Mouse (Mus musculus) adrenal gland (tissue): ENCODE data around the gene Zswim4.

ENCODE experiments used
- intact Hi-C: fragments of 180-260 bp; cut with DNase I; formaldehyde crosslinking; loops from one replicate; pipeline ENCODE4 v1.15.1; 2025

The Zswim4 gene

DNA sequence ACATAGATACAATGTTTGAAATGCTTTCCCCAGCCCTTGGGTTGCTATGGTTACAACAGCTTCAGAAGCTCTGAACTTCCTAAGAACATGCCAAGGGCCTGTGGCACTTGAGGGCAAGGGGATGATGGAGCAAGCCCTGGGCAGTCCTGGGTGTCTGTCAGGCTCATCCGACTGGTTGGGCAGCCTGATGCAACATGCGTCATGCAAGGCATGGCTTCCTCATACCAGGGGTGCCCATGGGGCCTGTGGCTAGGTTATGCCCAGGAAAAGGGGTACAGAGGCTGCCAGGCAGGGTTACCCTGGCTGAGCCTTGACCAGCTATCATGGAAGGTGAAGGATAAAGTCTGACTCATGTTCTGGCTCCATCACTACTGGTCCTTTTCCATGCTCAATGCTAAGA, 3.8 kb downstream of the Zswim4 start:
- intact Hi-C loops: no loop called here

DNA sequence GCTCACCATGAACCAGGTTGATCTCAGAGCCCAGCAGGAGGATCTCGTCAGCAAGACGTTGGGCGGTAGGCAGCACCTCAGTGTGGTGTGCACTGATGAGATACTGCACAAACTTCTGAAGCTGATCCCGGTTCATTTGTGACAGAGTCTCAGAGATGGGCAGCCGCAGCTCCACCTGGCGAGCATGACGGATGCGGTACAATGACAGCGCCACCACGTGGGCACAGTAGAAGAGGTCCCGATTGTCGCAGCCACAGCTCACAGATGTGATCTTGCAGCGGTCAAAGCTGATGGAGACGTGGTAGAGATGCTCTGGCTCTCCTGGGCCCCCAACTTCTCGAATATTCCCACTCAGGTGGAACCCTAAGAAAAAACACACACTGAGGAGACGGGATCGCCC, 6.1 kb downstream of the Zswim4 start:
- intact Hi-C loops: no loop called here

DNA sequence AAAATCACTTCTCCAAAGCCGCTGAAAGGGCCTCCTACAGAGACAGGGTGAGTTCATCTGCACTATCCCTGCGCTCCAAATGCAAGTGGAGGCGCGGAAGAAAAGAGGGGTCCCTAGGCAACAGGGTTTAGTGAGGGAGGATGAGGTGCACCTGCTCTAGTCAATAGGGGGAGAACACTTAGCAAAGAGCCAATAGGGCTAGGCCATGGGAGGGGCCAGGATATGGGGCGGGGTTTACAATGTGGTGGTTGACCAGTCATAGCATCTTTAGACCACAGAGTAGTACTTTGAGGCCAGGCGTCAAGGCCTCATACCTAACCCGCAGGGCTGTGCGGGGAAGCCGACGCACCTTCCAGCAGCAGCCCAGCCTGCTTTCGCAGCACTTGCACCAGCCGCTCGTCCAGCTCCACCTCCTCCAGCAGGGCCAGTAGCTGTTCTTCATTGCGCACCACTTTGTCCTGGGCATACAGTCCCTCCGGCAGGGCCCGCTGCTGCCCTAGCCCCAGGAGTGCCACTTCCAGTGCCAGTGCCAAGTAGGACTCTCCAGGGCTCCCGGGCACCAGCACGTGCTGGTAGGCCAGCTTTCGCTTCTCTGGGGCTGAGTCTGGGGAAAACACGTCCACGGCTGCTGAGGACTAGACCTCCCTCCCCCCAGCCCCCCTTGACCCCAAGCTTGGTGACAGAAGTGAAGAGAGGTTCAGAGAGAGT, 13.4 kb downstream of the Zswim4 start:
- intact Hi-C loops: no loop called here

DNA sequence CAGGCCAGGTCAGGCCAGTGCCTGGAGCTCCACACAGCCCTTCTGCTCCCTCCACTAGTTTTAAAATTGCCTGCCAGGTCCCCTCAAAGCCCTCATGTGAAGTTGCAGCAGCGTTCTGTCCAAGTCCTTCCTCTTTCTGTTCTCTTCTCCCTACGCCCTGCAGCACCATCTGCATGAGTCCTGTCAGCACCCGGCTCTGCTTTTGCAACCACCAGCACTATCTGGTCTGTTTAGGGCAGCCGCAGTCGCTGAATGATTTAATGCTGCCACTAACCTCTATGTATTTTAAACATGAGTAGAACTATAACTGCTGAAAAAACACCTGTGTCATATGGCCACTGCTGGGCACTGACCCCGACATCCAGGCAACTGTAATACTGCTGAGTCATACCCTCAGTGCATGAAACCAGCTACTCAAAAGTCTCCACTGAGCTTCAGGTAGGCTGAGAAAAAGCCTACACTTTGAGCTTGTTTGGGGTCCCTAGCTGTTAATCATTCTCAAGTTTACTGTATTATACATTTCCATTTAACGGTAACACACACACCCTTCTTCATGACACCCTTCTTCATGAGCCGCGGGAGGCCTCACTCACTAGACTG, 14.2 kb downstream of the Zswim4 start:
- intact Hi-C loops: no loop called here

DNA sequence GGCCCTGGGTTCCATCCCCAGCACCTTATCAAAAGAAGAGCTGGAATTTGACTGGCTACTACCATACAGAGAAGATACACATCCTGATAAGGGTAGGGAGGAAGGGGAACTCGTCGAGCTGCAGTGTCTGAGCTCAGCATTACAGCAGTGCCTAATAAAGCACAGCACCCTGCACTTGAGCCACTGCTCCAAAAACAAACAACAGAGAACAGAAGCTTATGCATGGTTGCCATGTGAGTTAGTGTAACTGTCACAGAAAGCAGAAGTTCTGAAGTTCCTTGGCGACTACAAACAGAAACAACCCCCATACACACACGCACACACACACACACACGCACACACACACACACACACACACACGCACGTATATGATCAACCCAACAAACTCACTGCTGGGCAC, 16.8 kb downstream of the Zswim4 start:
- intact Hi-C loops: no loop called here

DNA sequence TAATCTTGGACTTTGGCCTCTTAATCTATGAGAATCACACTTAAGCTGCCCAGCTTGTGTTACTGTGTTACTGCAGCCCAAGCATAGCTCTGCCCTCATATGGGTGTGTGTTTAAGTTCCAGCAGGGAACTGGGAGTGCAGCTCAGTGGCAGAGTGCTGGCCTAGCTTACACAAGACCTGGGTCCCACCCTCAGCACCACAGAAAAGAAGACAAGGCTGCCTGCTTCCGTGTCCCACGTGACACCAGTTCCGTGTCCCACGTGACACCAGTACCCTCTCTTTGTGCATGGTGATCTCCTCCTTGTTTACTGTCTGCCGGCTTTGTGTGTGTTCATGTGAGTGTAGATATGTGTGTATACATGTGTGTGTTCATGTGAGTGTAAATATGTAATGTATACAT, 18.7 kb downstream of the Zswim4 start:
- intact Hi-C loops: no loop called here

DNA sequence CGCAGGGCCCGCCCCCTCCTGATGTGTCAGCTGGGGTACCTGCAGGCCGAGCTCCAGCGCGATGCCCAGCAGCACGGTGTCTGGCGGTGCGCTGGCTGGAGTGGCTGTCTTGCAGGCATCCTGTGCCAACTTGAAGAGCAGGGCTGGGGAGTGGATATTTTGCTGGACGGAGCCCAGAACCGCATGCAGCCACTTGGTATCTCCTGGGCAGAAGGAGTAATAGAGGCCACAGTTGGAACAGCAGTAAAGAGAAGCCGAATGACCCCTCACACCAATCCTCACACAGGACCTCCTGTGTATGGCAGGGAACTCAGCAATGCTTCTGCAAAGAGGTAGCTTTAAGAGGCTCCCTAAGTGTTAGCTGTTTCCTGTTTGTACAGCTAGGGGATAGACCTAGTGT, 19.6 kb downstream of the Zswim4 start:
- intact Hi-C loops: no loop called here

DNA sequence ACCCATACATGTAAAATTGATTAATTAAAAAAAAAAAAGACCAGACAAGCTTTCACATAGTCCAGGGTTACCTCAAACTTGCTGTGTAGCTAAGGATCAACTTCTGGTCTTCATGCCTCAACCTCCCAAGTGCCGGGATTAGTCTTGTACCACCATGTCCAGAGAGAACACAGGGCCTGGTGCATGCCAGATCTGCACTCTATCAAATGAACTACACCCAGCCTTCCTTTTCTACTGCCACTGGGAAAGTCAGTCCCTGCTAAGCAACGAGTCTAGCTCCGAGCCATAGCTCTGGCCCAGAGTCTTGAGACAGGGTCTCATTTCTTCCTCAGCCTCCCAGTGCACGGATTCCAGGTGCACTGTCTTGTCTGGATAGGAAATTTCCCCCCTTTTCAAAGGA, 23.6 kb downstream of the Zswim4 start:
- intact Hi-C loops: no loop called here

DNA sequence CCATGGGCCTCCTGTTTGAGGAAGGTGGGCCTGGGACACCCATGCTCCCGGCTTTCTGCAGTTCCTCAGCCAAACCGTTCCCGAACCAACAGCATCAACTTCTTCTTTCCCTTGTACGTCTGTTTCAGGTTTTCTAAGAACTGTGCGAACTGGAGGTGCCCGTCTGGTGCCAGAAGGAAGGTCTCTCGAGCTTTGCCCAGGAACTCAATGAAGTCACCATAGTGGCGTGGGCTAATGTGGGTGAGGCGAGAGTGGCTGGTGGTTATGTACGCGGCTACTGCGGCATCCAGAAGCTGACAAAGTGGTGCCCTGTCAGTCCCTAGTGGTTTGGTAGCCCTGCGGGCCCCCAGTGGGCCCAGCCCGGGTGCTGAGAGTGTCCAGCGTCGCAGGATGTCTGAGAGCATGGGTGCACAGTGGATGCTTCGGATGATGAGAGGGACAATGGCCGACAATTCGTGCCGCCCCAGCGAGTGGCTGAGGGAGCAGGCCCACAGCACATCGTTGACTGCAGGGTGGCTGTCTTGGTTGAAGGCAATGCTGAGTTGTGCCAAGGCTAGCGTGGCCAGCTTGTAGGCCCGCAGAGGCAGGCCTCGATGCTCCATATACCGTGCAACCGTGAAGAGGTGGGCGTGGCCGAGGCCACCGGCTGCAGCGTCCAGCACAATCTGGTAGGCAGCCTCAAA, 24.8 kb downstream of the Zswim4 start:
- intact Hi-C loops: no loop called here

DNA sequence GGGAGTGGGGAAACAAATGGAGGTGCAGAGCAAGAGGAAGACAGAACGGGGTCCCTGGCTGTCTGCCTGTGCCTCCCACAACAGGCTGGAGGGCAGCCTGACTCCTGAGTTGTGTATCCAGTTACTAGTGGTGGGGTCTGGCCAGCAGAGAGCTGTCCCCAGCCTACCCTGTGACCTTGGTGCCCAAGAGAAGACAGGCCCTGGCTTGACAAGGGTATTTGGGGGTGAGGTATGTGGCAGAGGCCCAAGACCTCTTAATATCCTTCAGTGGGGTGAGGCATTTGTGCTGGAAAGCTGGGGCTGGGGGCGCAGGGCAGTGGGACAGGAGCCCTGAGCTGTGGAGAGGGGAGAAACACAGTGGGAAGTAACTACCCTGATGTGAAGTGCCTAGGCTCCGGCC, 25.7 kb downstream of the Zswim4 start:
- intact Hi-C loops: no loop called here

DNA sequence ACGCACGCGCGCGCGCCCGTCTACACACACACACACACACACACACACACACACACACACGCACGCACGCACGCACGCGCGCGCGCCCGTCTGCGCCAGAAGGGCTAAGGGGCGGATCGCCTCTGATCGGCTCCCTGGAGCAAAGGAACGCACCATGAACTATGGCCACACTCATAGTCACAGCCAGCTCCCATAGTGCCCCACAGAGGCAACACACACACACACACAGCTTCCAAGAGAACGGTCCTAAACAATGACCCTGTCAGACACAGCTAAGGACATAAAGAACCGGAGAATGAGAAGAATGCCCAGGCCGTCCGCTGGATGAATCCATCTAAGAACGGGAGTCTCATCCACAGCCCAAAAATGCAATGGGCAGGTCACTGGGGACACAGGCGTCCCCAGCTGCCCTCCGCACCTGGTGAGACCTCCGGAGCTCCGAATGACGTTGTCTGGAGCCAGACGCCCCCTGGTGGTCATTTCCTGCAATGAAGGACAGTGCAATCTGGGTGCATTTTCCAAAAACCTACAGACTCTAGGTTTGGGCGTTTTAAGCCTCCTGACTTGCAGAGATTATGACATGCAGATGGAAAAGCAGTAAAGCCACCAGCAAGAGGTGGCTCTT, 26.6 kb downstream of the Zswim4 start:
- intact Hi-C loops: loop anchor here (1.0 kb wide), 1 partner anchor 24 kb away; no protein-coding TSS in a partner anchor

DNA sequence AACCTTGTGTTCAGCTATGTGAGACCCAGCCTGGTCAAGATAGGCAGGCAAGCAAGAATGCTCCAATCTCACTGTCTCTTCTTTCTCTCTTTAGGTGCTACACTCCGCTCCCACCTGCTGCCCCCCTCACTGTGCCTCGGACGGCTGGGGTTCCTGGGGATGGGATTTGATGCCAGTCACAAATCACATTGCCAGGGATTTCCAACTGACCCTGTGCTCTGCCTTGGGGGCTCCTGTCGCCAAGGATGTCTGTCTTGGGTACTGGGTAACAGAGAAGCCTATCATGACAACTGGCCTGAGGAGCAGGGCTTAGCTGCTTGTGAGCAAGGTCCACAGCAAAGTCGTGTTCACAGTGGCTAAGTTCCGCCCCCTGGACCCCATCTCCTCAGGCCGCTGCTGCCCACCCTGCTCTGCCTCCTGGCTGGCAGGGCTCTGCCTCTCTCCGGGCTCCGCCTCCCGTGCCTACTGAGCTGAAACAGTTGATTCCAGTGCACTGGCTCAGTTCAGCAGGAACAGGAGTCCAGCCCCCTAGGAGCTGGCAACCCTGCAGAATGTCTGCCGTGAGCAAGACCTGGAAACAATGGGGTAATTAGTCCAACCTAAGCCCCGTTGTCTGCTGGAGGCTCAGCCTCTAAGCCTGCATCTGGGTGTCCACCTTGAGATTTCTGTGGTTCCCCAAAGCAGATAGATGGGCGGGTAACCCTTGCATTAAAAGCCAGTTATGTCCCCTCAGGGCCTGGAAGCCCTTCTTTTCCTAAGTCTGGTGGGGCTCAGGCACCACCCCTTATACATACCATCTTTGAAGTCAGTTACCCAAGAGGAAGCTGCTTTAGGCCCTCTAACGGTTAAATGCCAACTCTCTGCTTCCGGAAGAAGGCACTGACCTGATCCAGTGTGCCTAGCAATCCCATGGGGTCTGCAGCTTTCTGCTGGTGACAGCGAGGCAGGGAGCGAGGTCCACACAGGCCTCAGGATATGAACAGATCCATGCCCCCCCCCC, 28.2 kb downstream of the Zswim4 start:
- intact Hi-C loops: no loop called here

DNA sequence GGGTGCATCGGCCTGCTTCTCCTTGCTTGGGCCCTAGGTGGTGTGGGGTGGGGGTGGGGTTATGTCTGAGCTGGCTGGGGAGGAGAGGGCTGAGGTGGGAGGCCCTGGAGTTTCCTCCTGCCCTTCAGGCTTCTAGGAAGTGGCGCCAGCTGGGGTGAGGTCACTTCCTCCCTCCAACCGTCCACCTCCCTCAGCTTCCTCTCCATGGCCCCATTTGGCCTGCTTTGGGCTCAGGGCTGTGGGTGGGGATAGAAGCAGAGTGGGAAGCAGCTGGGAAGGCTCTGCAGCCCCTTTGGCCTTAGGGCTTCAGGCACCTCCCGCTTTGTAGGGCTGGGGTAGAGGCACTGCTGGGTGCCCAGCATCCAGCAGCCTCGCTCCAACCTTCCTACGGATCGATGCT, 29.0 kb downstream of the Zswim4 start:
- intact Hi-C loops: no loop called here

DNA sequence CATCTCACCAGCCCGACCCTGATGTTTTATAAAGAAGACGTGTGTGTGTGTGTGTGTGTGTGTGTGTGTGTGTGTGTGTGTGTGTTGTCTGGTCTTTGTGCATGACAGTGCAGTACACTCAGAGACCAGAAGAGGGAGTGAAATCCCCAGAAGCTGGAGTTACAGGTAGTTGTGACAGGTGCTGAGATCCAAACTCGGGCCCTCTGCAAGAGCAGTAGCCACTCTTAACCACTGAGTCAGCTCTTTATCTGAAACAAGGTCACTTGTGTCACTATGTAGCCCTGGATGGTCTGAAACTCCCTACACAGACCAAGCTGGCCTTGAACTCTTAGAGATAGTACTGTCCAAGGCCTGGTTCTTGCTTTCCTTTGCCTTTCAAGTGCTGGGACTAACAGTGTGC, 30.2 kb downstream of the Zswim4 start:
- intact Hi-C loops: no loop called here

DNA sequence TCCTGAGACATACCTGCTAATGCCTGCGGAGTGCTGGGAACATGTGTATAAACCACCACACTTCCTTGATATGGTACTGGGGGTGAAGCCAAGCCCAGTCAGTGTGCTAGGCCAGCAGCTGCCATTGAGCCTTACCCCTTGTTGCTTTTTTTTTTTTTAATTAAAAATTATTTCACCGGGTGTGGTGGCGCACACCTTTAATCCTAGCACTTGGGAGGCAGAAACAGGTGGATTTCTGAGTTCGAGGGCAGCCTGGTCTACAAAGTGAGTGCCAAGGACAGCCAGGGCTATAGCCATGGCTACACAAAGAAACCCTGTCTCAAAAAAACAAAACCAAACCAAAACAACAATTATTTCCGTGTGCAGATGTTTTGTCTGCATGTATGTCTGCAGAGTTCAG, 31.8 kb downstream of the Zswim4 start:
- intact Hi-C loops: no loop called here

DNA sequence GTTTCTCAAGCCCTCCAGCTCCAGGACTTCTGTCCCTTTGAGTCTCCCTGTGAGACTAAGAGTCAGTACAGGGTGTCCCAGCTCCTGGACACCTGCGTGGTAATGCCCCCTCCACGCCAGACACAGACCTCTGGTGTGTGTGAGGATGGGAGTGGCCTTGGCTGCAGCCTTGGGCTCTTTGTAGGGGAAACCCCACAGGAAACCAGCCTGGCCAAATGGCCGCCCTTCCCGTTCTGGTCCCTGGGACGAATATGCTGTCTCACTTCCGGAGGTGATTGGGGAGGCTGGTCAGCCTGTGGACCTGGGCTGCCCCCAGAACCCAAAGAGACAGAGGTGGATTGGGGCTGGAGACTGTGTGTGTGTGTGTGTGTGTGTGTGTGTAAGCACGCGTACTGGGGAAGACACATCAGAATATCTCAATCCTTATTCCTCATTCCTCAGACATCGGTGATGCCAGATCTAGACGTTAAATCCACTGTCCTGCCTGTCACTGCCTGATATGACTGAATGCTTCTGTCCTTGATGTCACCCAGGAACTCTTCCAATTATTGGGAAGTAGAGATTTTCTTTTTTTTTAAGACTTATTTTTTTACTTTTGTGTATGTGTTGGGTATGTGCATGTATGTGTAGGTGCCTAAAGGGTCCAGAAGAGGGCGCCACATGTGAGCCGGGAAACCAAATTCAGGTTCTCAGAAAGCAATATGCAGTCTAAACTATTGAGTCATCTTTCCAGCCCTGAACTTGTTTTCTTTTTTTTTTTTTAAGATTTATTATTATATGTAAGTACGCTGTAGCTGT, 32.7 kb downstream of the Zswim4 start:
- intact Hi-C loops: no loop called here

DNA sequence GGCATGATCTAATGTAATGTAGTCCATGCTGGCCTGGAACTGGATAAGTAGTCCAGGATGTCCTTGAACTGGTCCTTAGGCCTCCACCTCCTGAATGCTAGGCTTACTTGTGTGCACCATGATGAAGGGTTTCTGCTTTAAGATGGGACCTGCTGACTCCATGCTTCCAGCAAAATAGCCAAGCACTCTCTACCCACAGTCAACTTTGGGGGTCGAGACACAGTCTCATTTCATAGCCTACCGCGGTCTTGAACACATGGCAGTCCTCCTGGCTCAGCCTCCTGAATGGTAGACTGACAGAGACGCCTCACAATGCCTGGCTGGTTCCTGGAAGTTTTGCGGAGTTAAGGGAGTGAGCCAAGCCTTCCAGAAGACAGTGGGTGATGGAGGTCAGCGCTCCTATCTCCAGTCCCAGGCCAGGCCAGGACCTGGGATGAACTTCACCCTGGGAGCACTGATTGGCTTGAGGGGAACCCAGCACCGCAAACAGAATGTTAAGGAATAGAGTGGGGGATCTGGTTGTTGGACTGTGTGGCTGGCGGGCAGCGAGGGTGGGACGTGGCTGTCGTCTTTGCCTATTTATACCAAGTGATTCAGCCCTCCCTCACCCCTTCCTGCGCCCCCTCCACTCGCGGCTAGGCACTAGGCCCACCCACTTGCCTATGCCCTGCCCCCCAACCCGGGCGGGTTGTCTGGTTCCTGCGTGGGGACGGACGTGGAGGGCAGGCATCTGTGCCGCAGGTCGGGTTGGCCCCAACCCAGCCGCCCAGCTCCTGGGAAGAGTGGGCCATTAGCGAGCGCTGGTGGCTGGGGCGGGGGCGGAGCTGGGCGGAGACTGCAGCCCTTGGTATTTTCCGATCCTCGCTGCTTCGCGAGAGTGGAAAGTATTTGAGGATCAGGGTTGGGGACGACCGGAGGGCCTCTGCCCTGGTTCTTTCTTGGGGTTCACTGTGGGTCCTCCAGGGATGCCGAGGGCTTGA, 33.6 kb downstream of the Zswim4 start:
- intact Hi-C loops: no loop called here

DNA sequence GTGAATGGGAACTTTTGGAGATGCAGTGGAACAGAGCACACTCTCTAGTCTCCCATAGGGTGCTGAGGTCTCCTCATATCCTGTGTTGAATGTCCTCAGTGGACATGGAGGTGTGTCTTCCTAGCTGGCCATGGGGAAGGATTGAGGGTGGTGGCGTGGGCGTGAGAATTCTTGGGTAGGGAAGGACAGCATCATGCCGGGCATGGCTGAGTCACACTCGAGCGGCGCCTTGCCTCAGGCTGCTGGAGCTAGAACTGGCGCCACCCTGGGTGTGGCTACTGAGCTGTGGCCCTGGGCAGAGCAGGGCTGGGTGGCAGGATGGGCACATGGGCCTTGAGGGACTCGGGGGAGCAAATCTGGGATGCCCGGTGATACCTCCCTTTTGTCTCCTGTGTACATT, 34.4 kb downstream of the Zswim4 start:
- intact Hi-C loops: no loop called here
